Mouse (Mus musculus) monocyte, adult 5-6 weeks (primary cell): ENCODE measurements at regions not wholly inside any gene's neighbourhood (a gene's known extent, or its start where the extent isn't known, plus 50 kb on each side); places are given as distances from the start of the nearest gene placed in this dataset.

Experiments used
- ATAC-seq: fragments of 153-309, 156-312 bp; replicated peaks from 2 replicates; pipeline ENCODE4 v1.8.0; 2017; ENCODE audit warnings: mild to moderate bottlenecking; ENCODE audit not compliant: low TSS enrichment, insufficient number of reproducible peaks, severe bottlenecking, poor library complexity, low FRiP score

DNA sequence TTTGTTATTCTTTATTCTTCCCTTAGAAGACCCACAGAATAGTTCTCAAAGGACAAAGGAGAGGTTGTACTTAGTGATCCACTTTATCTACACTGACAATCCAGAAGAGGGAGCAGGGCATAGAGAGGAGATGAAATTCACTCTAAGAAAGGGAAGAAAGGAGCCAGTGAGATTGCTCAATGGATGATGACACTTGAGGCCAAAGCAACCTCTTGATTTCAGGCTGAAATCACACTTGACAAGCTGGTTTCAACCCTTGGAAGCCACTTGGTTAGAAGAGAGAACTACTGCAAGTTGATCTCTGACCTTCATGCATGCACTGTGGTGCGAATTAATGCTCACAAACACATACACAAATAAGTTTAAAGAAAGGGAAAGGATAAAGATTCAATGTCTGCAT is 66.5 kb downstream of the Ccnl1 start:
- ATAC-seq, result peak; percentile 67

DNA sequence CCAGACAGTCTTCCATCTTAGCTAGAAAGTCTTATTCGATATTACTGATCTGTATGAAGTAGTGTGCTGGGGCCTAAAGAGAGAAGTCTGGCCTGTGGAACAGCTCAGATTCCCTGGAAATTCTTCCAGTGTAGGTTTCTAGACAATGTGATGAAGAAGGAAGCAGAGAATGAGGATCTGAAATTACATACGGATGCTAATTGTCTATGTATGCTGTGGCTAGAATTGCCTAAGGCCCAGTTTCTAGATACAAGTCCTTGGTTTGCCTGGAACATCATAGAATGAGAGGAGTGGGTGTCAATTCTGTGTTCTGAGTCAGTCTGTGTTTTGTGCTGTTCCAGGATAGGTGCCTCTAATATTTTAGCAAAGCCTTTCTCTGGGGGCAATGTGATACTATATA is 66.9 kb downstream of the Ccnl1 start:
- peak; percentile 65 for ATAC-seq

- ATAC-seq, result no peak
These were observed 69.1 kb downstream of the Ccnl1 start for GRCm38 (mm10) chr3:65888921-65889320.

GRCm38 (mm10) chr3:65884571-65885011 is 73.5 kb downstream of the Ccnl1 start:
- ATAC-seq, result no peak

DNA sequence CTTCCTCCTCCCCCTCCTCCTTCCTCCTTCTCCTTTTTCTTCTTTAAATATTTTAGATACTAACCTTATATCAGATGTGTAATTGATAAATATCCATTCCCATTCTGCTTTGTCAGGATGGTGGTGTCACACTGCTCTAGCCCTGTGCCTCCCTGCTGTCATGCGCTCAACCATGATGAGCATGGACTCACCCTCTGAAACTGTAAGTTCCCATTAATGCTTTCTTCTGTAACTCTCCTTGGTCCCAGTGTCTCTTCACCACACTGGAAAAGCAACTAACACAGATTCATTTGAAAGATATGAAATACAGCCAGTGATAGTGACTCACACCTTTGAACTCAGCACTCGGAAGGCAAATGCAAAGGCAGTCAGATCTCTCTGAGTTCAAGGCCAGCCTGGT is 75.9 kb downstream of the Ccnl1 start:
- ATAC-seq, result no peak
